Mouse (Mus musculus) cerebellum, postnatal 14 days (tissue): ENCODE measurements around the gene Lhpp.
A peak's percentile ranks its signal among the peaks of the same experiment; 100 is the strongest.

Experiments used
- DNase-seq, 2 experiments: peaks; one replicate each; pipeline ENCODE4 v3.0.0; 2021; ENCODE audit warnings: mixed read lengths in 2 of 2

Gene Lhpp

GRCm38 (mm10) chr7:132712956-132713355 lies 102.5 kb downstream of the Lhpp start:
- no peak for DNase-seq

GRCm38 (mm10) chr7:132713483-132714126 lies 103.2 kb downstream of the Lhpp start:
- no peak for DNase-seq

- peak in 1 of 2 experiments; percentile 59 for DNase-seq
Measured at GRCm38 (mm10) chr7:132714236-132714923, 103.9 kb downstream of the Lhpp start.

- peak in 1 of 2 experiments; percentile 44 for DNase-seq
Measured at GRCm38 (mm10) chr7:132715259-132715658, 104.8 kb downstream of the Lhpp start.

GRCm38 (mm10) chr7:132719570-132719969 lies 109.1 kb downstream of the Lhpp start:
- no peak for DNase-seq

GRCm38 (mm10) chr7:132720562-132720961 lies 110.1 kb downstream of the Lhpp start:
- peak; percentile 82 to 85 for DNase-seq

GRCm38 (mm10) chr7:132722401-132723370 lies 112.2 kb downstream of the Lhpp start:
- peak; percentile 63 to 65 for DNase-seq

GRCm38 (mm10) chr7:132723906-132724305 lies 113.5 kb downstream of the Lhpp start:
- peak; percentile 98 for DNase-seq

GRCm38 (mm10) chr7:132724501-132725062 lies 114.1 kb downstream of the Lhpp start:
- DNase-seq, result peak; percentile 68 to 75

GRCm38 (mm10) chr7:132726106-132726861 lies 115.8 kb downstream of the Lhpp start:
- no peak for DNase-seq

GRCm38 (mm10) chr7:132729093-132729831 lies 118.8 kb downstream of the Lhpp start:
- DNase-seq, result no peak

- DNase-seq, result no peak
Measured at GRCm38 (mm10) chr7:132730510-132730909, 120.1 kb downstream of the Lhpp start.

- DNase-seq, result no peak
Measured at GRCm38 (mm10) chr7:132731558-132731957, 121.1 kb downstream of the Lhpp start.

GRCm38 (mm10) chr7:132732136-132732789 lies 121.8 kb downstream of the Lhpp start:
- no peak for DNase-seq

GRCm38 (mm10) chr7:132733521-132733920 lies 123.1 kb downstream of the Lhpp start:
- no peak for DNase-seq

- no peak for DNase-seq
Measured at GRCm38 (mm10) chr7:132734222-132734621, 123.8 kb downstream of the Lhpp start.

GRCm38 (mm10) chr7:132735145-132735544 lies 124.7 kb downstream of the Lhpp start:
- DNase-seq, result no peak

- peak; percentile 80 to 89 for DNase-seq
Measured at GRCm38 (mm10) chr7:132736099-132736862, 125.8 kb downstream of the Lhpp start.

GRCm38 (mm10) chr7:132738844-132739243 lies 128.4 kb downstream of the Lhpp start:
- DNase-seq, result peak; percentile 75 to 79

GRCm38 (mm10) chr7:132739829-132740228 lies 129.4 kb downstream of the Lhpp start:
- no peak for DNase-seq
